Mouse (Mus musculus) lung, adult 10 weeks (tissue): ENCODE data around the gene Cisd1. TPM values are rescaled to one million over a fixed set of nuclear protein-coding genes. Genes with fewer than 3 reads are reported as not detected.

Source experiments
- polyA plus RNA-seq: library from polyadenylated mRNA; stranded (reverse); fragments of 350-450 nt; fragmentation: Illumina TruSeq; extraction: RNeasy Lipid Tissue Mini Kit (QIAGEN cat#74804); gene quantifications from one replicate; pipeline ENCODE4 v1.2.3, GENCODE M21; 2014; ENCODE audit warnings: low read depth, low replicate concordance; ENCODE audit not compliant: insufficient read depth

The Cisd1 gene
- polyA plus RNA-seq: 57.0 TPM

GRCm38 (mm10) chr10:71344579-71345143, at the start of gene Cisd1:
Gene Cisd1, minus strand, starts transcription at chr10:71344954.

GRCm38 (mm10) chr10:71347509-71347949, 2.8 kb upstream of the Cisd1 start, which contains the start of gene Ipmk:
Gene Ipmk, plus strand, starts transcription at chr10:71347763.

GRCm38 (mm10) chr10:71285126-71285580, 59.6 kb downstream of the Cisd1 start, which contains the start of gene Ube2d1:
Gene Ube2d1, minus strand, starts transcription at chr10:71285262.

Other genes with a start within 250 kb of the Cisd1 start
- gene Bicc1, start 185.3 kb downstream of the Cisd1 start, polyA plus RNA-seq: 10.0 TPM
- 25.2 TPM for gene Tfam, start 106.7 kb downstream of the Cisd1 start, polyA plus RNA-seq
- 28.2 TPM for gene Ube2d1, start 59.7 kb downstream of the Cisd1 start, polyA plus RNA-seq
- gene Ipmk, start 2.8 kb upstream of the Cisd1 start, polyA plus RNA-seq: 11.8 TPM